ENCODE assay signal across 10 mouse cellular contexts in the genomic region with DNA sequence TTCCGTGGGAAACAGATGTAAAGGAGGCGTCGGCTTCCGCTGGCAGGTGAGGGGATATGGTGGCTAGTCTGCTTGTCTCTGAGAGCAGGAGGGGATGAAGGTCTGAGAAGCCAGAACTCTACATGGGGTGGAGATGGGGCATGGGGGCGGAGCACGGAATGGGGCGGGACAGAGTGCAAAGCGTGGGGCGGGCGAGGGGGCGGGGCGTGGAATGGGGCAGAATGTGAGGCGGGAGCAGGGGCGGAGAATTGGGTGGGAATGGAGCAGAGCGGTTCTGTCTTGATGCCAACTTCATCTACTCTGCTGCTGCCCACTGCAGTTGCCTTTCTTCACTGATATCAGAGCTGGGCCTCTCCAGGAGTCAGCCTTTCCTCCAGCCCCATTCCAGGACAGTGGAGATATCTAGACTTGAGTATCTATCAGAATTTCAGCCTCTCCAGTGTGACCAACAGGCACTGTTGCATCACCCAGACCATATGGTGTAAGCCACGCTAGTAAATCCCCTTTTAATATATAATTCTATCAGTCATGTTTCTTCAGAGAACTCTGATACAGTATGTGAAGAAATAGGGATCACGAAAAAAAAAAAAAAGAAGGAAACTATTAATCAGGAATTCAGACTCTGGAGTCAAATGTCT. TPM values are rescaled to one million over a fixed set of nuclear protein-coding genes. Genes with fewer than 3 reads are reported as not detected.
DNase-seq lines count a peak whose midpoint lies in the region; ATAC-seq and TF ChIP-seq lines count a peak whose summit lies in the region.
"Had no signal": no experiment of that assay in that cellular context is flagged by ENCODE, and none has a peak within 500 bp of the region (broad histone marks: within the 10 kb centered on the region; RNA-seq: fewer than 3 reads in every experiment).

No protein-coding gene starts in this region.

- H3K9me3 ChIP-seq in lung, embryonic 16.5 days (ENCODE audit: control insufficient read depth, low read length) = no peaks in the 10 kb centered on the region
- no peaks in the 10 kb centered on the region for H3K9me3 ChIP-seq in liver, embryonic 14.5 days (ENCODE audit: control insufficient read depth, low read length)

- H3K4me3 ChIP-seq in lung, embryonic 16.5 days (ENCODE audit: low read length) = no peak overlapping the region
- no peak overlapping the region for H3K4me3 ChIP-seq in liver, embryonic 14.5 days (ENCODE audit: insufficient read depth in 1 of 2, low read depth in 2 of 2, low read length in 2 of 2)

- H3K4me1 ChIP-seq in lung, embryonic 16.5 days (replicated peaks; ENCODE audit: control insufficient read depth, insufficient read depth, low read length) = peaks cover 3% of the 10 kb centered on the region; the same call in 1 of the 2 replicates
- peaks cover 0 to 9% of the 10 kb centered on the region in 2 experiments; a peak in 2 of 4 replicates for H3K4me1 ChIP-seq in liver, embryonic 14.5 days (replicated peaks; ENCODE audit: control insufficient read depth in 2 of 2, insufficient read depth in 2 of 2, low read length in 1 of 2)

- no peak overlapping the region for H3K9ac ChIP-seq in lung, embryonic 16.5 days (ENCODE audit: low read length)
- H3K9ac ChIP-seq in liver, embryonic 14.5 days (replicated peaks) = no peak overlapping the region

- no peaks in the 10 kb centered on the region for H3K27me3 ChIP-seq in lung, embryonic 16.5 days (ENCODE audit: control insufficient read depth, insufficient read depth, low read depth, low read length)
- no peaks in the 10 kb centered on the region for H3K27me3 ChIP-seq in liver, embryonic 14.5 days (ENCODE audit: control insufficient read depth, insufficient read depth, low read length)

- no peak overlapping the region for H3K27ac ChIP-seq in lung, embryonic 16.5 days (ENCODE audit: low read length)
- H3K27ac ChIP-seq in liver, embryonic 14.5 days = no peak overlapping the region

- no peak overlapping the region for H3K4me2 ChIP-seq in lung, embryonic 16.5 days (ENCODE audit: low read depth, low read length)
- no peak overlapping the region for H3K4me2 ChIP-seq in liver, embryonic 14.5 days (ENCODE audit: low read depth)

- TF ChIP-seq EP300 in liver, embryonic 14.5 days (IDR thresholded peaks at IDR 0.05; ENCODE audit: low read depth) = no peak

- TF ChIP-seq CTCF in liver, embryonic 14.5 days (IDR thresholded peaks at IDR 0.05; ENCODE audit: low read depth) = no peak

- peak; percentile 56; the same call in 1 of the 2 replicates for ATAC-seq in lung, embryonic 16.5 days (ENCODE audit: low read depth)
- peak; percentile 56; the same call in 1 of the 2 replicates for ATAC-seq in liver, embryonic 14.5 days (ENCODE audit: insufficient read depth)
- ATAC-seq: midbrain, embryonic 16.5 days had no signal

- peak; percentile 26 for DNase-seq in adrenal gland, postnatal 14 days
- no peak for DNase-seq in adrenal gland, adult 8-10 months
- DNase-seq in lung, adult 18-20 months = no peak
- no peak for DNase-seq in liver, embryonic 14.5 days (ENCODE audit: low read depth in 3 of 3, low spot score in 3 of 3)
- DNase-seq in thymus, postnatal 36 days = peak; percentile 16 to 33
- DNase-seq in ovary, postnatal 10 days (ENCODE audit: low spot score) = no peak
- no peak for DNase-seq in spleen, postnatal 14 days (ENCODE audit: low spot score in 2 of 2)
- DNase-seq: cerebellum, adult 11-12 months had no signal

- 31% methylated on average over 17 of the region's 17 CpGs for WGBS in lung, embryonic 16.5 days
- 31% methylated on average over 16 of the region's 17 CpGs for WGBS in liver, embryonic 14.5 days (ENCODE audit: insufficient replicate concordance)

- no peaks in the 10 kb centered on the region for H3K36me3 ChIP-seq in lung, embryonic 16.5 days (ENCODE audit: control insufficient read depth, insufficient read depth, low read length)
- no peaks in the 10 kb centered on the region for H3K36me3 ChIP-seq in liver, embryonic 14.5 days (replicated peaks; ENCODE audit: control insufficient read depth, insufficient read depth, low read depth)

RNA-seq across cellular contexts. Expression of a gene that starts 21.9 kb away (rescaled TPM):
- total RNA-seq in adrenal gland, postnatal 14 days (2021) = not detected in 2 replicates
- total RNA-seq in adrenal gland, adult 8-10 months (2022) = under 1 TPM in 1 of 4 experiments, not detected in 3; 0.73 TPM
- 450 and 673 TPM in 2 replicates for polyA plus RNA-seq in lung, embryonic 16.5 days (2015; fragmentation: Nextera tagmentation; extraction: Ambion mirVana)
- polyA plus RNA-seq in liver, embryonic 14.5 days (2012; rRNA removed) = 3.2 and 4.6 TPM in 2 replicates
- 6.6 and 7.5 TPM in 2 replicates for polyA plus RNA-seq in liver, embryonic 14.5 days (2014; fragmentation: Nextera tagmentation; extraction: Ambion mirVana)
- polyA plus RNA-seq: midbrain, embryonic 16.5 days had no signal

RNA-seq across cellular contexts. Expression of a gene that starts 29.4 kb away (rescaled TPM):
- 3.8 and 18.3 TPM in 2 replicates for total RNA-seq in adrenal gland, postnatal 14 days (2021)
- total RNA-seq in adrenal gland, adult 8-10 months (2022) = 1 to 10 TPM; 2.8 to 5.4 (median 4.0) TPM
- 1.3 and 1.6 TPM in 2 replicates for polyA plus RNA-seq in lung, embryonic 16.5 days (2015; fragmentation: Nextera tagmentation; extraction: Ambion mirVana)
- 0.04 and 0.15 TPM in 2 replicates for polyA plus RNA-seq in liver, embryonic 14.5 days (2012; rRNA removed)
- 0.08 and 0.20 TPM in 2 replicates for polyA plus RNA-seq in liver, embryonic 14.5 days (2014; fragmentation: Nextera tagmentation; extraction: Ambion mirVana)

RNA-seq across cellular contexts. Expression of a gene that starts 35.1 kb away (rescaled TPM):
- total RNA-seq in adrenal gland, postnatal 14 days (2021) = 71.1 and 77.9 TPM in 2 replicates
- total RNA-seq in adrenal gland, adult 8-10 months (2022) = 10 to 100 TPM; 73.5 to 98.2 (median 85.7) TPM
- polyA plus RNA-seq in lung, embryonic 16.5 days (2015; fragmentation: Nextera tagmentation; extraction: Ambion mirVana) = 52.3 and 53.1 TPM in 2 replicates
- 14.9 and 18.7 TPM in 2 replicates for polyA plus RNA-seq in liver, embryonic 14.5 days (2012; rRNA removed)
- polyA plus RNA-seq in liver, embryonic 14.5 days (2014; fragmentation: Nextera tagmentation; extraction: Ambion mirVana) = 9.6 and 10.1 TPM in 2 replicates

RNA-seq across cellular contexts. Expression of a gene that starts 42.4 kb away (rescaled TPM):
- 35.6 and 42.1 TPM in 2 replicates for total RNA-seq in adrenal gland, postnatal 14 days (2021)
- total RNA-seq in adrenal gland, adult 8-10 months (2022) = 10 to 100 TPM; 39.6 to 67.0 (median 51.5) TPM
- 127 and 139 TPM in 2 replicates for polyA plus RNA-seq in lung, embryonic 16.5 days (2015; fragmentation: Nextera tagmentation; extraction: Ambion mirVana)
- polyA plus RNA-seq in liver, embryonic 14.5 days (2012; rRNA removed) = 45.0 and 58.7 TPM in 2 replicates
- polyA plus RNA-seq in liver, embryonic 14.5 days (2014; fragmentation: Nextera tagmentation; extraction: Ambion mirVana) = 54.8 and 56.5 TPM in 2 replicates

RNA-seq across cellular contexts. Expression of a gene that starts 58.7 kb away (rescaled TPM):
- total RNA-seq in adrenal gland, postnatal 14 days (2021) = 203 and 213 TPM in 2 replicates
- total RNA-seq in adrenal gland, adult 8-10 months (2022) = 100 to 1,000 TPM; 443 to 768 (median 514) TPM
- 35.1 and 37.4 TPM in 2 replicates for polyA plus RNA-seq in lung, embryonic 16.5 days (2015; fragmentation: Nextera tagmentation; extraction: Ambion mirVana)
- polyA plus RNA-seq in liver, embryonic 14.5 days (2012; rRNA removed) = 3.0 and 3.3 TPM in 2 replicates
- polyA plus RNA-seq in liver, embryonic 14.5 days (2014; fragmentation: Nextera tagmentation; extraction: Ambion mirVana) = 4.2 and 4.5 TPM in 2 replicates

Comparison
In these comparisons a context has a peak if more than half of its experiments do, and no peak if none do; other contexts are left out.
1. DNase-seq: peak in adrenal gland, postnatal 14 days (single experiment) and thymus, postnatal 36 days (2 of 2); none in adrenal gland, adult 8-10 months (single experiment), lung, adult 18-20 months (0 of 2), liver, embryonic 14.5 days (0 of 3), ovary, postnatal 10 days (single experiment) and spleen, postnatal 14 days (0 of 2).